Mouse (Mus musculus) CD4-positive, CD25-positive, alpha-beta regulatory T cell (primary cell): ENCODE results near the gene Adcyap1. TPM values are rescaled to one million over a fixed set of nuclear protein-coding genes. Genes with fewer than 3 reads are reported as not detected.

ENCODE experiments used
- polyA plus RNA-seq: library from polyadenylated mRNA; unstranded; fragments of 100-300 nt; shearing (Covaris generic); gene quantifications from one replicate; pipeline ENCODE4 v1.2.1, GENCODE M21; 2017

Adcyap1 gene
- 0.08 TPM for polyA plus RNA-seq

GRCm38 (mm10) chr17:93198717-93199116, at the start of gene Adcyap1:
Gene Adcyap1 (plus strand): TSS chr17:93199017.

